Mouse (Mus musculus) splenic B cell, adult 2 months (primary cell): ENCODE results near the gene Macrod2.

Experiments
- DNase-seq: peaks from one replicate; pipeline ENCODE4 v3.0.0-alpha.2; 2011; ENCODE audit warnings: low read depth, low spot score
- H3K27me3 ChIP-seq: 2 replicates; pipeline ENCODE4 v1.6.1; 2012; ENCODE audit warnings: mild to moderate bottlenecking, low read length, moderate library complexity, mixed read lengths; ENCODE audit not compliant: control insufficient read depth, poor library complexity, insufficient read depth, severe bottlenecking
- H3K36me3 ChIP-seq: 2 replicates; pipeline ENCODE4 v1.6.1; 2012; ENCODE audit warnings: mild to moderate bottlenecking, low read length, moderate library complexity, mixed read lengths; ENCODE audit not compliant: control insufficient read depth, poor library complexity, insufficient read depth, severe bottlenecking

Macrod2 gene

DNA sequence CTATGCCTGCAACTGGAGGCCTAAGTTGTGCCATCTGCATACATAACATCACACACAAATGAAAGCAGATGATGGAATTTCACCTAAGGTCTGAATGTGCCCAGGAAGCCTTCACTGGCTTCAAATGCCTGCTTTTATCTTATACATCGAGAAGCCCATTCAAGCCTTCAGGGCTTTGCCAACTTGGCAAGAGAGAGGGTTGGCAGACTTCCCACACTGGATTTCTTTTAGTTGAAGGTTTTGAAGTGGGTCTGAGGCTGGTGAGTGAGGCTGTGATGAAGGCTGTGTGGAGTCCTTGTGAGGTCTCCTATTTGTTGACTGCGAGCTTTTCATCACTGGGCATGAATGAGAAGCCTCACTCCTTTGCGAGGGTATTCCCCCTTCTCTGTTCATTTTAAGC, 444.8 kb downstream of the Macrod2 start:
- no peaks in the 10 kb centered on the region for H3K27me3 ChIP-seq
- no peak for DNase-seq
- H3K36me3 ChIP-seq, result no peaks in the 10 kb centered on the region

DNA sequence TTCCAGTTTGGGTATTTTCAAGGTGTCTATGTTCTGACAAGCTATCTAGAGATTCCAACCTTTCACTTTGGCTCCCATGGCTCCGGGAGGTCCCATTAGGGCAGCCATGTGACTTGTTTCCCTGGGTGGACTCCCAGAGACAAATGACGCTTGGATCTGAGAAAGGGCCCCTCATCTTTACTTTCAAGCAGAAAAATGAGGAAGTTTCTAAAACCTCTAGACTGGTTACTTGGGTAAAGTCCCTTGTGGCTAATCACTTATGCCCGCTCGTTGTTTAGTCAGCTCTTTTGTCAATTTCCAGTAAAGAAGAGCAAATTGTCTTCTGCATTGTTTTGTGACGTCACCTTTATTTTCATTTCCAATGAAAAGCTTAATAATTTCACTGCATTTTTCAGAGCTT, 448.9 kb downstream of the Macrod2 start:
- no peak for DNase-seq
- Histone ChIP-seq H3K27me3 (no peaks in the 10 kb centered on the region), H3K36me3 (no peaks in the 10 kb centered on the region)

DNA sequence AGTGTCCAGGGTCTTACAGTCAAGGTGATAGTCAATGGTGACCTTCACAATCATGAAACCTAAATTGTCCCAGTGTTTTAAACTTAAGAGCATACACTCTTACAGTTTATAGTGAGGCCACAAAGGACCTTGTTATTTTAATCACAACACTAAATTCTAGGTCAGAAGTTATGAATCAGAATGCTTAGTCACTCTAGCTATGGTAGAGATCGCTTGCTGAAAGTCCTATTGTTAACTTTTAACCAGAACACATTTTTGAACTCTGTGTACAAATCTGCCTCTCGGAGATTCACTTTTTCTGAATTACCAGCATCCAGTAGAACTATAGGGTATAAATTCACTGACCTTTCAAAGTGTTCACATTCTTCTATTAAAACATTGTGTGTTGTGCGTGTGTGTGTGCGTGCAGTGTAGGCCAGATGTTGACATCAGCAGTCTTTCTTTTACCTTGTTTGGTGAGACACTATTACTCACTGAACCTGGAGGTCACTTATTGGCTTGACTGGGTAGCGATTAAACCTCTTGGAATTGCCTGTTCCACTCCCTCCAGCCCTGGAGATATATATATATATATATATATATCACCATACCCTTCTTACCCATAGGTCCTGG, 452.8 kb downstream of the Macrod2 start:
- Histone ChIP-seq H3K36me3 (no peaks in the 10 kb centered on the region), H3K27me3 (no peaks in the 10 kb centered on the region)
- DNase-seq, result no peak

- no peak for DNase-seq
- no peaks in the 10 kb centered on the region for H3K27me3 ChIP-seq
- H3K36me3 ChIP-seq, result no peaks in the 10 kb centered on the region
These were observed 458.4 kb downstream of the Macrod2 start for GRCm38 (mm10) chr2:140853538-140853937.

DNA sequence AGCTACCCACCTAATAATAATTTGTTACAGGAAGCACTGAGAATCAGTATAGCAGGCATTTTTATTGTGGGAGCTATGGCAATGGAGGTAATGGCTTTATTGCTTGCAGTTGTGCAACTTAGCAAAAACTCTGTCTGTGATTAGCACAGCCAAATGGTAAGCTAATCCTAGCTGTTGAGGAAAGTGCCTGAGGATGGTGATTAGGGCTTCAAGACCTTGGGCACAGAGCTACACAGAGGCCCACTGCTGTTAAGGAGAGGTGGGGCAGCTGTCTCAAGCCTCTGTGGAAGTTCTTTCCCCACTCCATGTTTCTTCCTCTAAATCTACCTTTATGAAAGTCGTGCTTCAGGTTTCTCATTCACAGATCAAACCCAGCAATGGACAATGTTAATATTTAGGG, 466.2 kb downstream of the Macrod2 start:
- H3K36me3 ChIP-seq, result no peaks in the 10 kb centered on the region
- H3K27me3 ChIP-seq, result no peaks in the 10 kb centered on the region
- no peak for DNase-seq

DNA sequence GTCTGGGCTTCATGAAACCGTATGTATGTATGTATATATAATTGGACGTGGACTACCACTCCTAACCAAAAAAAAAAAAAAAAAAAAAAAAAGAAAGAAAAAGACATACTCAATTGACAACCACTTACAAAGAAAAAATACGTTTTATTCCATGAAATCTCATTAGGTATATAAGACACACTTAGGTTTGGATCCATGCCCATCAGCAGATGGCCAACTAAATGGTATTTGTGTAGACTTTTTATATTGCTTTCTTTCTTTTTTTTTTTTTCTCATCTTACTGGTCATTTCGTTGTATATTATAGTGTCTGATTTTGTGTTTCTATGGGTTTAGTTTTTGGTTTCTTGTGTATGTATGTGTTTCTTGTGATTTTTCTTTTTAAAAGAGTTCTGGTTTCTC, 467.6 kb downstream of the Macrod2 start:
- H3K36me3 ChIP-seq, result no peaks in the 10 kb centered on the region
- DNase-seq, result no peak
- H3K27me3 ChIP-seq, result no peaks in the 10 kb centered on the region

DNA sequence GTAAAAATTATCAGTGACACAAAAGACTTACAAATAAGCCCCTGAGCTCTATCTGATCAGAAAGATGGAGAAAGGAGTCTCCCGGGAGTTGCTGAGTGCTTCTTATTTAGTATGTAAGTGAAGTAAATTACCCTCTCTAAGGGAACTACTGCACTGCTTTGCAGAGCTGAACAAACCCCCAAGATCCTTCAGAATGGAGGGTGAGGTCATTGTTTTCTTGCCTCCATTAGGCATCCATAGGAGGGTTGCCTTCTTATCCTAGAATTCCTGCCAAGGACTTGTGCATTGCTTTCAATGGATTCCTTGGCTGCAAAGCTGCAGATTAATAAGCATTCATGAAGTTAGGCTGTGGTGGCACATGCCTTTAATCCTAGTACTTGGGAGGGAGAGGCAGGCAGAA, 470.5 kb downstream of the Macrod2 start:
- Histone ChIP-seq H3K36me3 (no peaks in the 10 kb centered on the region), H3K27me3 (no peaks in the 10 kb centered on the region)
- no peak for DNase-seq

GRCm38 (mm10) chr2:140867116-140867515, 472.0 kb downstream of the Macrod2 start:
- no peak for DNase-seq
- H3K27me3 ChIP-seq, result no peaks in the 10 kb centered on the region
- H3K36me3 ChIP-seq, result no peaks in the 10 kb centered on the region

DNA sequence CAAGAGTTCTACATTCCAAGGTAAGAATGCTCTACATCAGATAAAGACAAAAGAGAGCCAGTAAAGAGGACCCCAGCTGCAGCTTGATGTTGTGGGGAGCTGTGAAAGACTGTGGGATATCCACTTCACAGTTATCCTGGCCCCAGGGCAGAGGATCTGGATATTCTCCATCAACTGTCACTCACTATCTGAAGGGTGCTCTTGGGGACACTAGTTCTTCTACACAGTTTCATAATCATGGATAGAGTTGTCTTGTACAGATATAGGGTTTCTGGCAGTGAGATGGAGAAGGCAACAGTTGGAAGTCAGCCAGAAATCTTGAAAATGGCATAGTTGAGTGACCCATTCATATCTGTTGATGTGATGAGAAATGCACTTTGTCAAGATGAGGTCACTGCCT, 490.1 kb downstream of the Macrod2 start:
- H3K27me3 ChIP-seq, result no peaks in the 10 kb centered on the region
- DNase-seq, result no peak
- no peaks in the 10 kb centered on the region for H3K36me3 ChIP-seq

GRCm38 (mm10) chr2:140890683-140891082, 495.6 kb downstream of the Macrod2 start:
- no peak for DNase-seq
- Histone ChIP-seq H3K36me3 (no peaks in the 10 kb centered on the region), H3K27me3 (no peaks in the 10 kb centered on the region)

DNA sequence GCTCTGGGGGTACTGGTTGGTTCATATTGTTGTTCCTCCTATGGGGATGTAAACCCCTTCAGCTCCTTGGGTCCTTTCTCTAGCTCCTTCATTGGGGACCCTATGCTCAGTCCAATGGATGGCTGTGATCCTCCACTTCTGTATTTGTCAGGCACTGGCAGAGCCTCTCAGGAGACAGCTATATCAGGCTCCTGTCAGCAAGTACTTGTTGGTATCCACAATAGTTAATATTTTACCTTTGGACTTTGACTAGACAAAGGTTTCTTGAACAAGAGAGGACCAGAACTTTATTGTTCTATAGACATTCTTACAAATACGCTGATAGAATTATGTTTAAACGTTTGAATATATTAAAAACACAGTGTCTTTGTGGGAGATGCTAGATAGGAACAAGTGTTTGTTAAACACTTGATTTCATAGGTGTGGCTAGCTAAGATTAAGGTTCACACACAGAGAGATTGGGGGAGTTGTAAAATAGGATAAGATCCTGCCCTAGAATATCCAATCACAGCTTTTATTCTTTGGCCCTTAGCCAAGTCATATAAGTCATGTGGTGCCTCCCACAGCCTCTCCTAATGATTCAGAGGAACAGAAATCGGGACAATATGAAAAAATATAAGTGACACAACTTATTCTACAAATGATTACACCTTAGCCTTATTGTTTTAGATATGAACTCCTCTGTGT, 501.4 kb downstream of the Macrod2 start:
- no peaks in the 10 kb centered on the region for H3K27me3 ChIP-seq
- no peak for DNase-seq
- H3K36me3 ChIP-seq, result no peaks in the 10 kb centered on the region

DNA sequence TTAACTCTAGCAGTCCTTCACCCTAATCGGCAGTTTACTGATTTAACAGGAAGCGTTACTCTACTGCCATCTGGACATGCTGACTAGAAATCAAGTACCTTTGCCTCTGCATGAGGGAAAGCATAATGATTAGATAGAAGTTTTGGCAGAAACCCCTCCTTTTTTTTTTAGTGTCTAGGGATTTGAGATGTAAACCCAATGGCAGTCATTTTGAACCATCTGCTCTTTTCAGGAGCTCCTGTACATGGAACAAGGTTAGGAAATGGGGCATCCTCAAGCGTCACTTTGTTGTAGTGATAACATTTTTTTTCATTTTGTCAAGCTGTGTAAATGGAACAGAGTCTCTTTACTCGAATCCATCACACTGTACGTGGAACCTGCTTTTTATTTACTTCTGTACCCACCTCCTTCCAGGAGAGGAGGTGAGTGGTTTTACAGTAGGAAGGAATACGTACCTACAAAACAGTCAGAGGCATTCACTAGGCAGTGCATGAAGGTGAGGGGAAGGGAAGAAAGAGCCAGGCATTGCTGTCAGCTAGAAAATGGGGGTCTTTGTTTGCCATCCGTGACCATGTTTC, 503.4 kb downstream of the Macrod2 start:
- H3K27me3 ChIP-seq, result no peaks in the 10 kb centered on the region
- DNase-seq, result no peak
- H3K36me3 ChIP-seq, result no peaks in the 10 kb centered on the region

DNA sequence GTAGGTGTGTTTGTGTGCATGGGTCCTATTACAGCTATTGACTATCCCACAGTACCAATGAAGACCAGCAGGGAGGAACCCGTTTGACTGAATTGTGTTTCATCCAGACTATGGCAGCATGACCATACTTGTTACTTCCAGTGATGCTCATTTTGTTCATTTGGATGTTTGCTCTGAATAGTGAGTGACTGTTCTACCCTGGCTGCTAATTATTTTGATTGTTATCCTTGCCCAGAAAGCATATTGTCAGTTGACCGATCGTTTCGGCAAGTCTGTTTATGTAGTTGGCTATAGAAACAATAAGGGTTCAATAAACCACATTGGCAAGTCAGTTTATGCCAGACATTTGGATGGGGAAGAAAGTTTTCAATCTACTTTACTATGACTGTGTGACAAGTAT, 510.2 kb downstream of the Macrod2 start:
- Histone ChIP-seq H3K36me3 (no peaks in the 10 kb centered on the region), H3K27me3 (no peaks in the 10 kb centered on the region)
- no peak for DNase-seq

GRCm38 (mm10) chr2:140906123-140906522, 511.0 kb downstream of the Macrod2 start:
- Histone ChIP-seq H3K36me3 (no peaks in the 10 kb centered on the region), H3K27me3 (no peaks in the 10 kb centered on the region)
- DNase-seq, result no peak

- Histone ChIP-seq H3K27me3 (no peaks in the 10 kb centered on the region), H3K36me3 (no peaks in the 10 kb centered on the region)
- DNase-seq, result no peak
These were observed 516.4 kb downstream of the Macrod2 start for GRCm38 (mm10) chr2:140911463-140911862.
